Mouse (Mus musculus) layer of hippocampus, postnatal 36 days (tissue): ENCODE measurements around the gene Gla. TPM values are rescaled to one million over a fixed set of nuclear protein-coding genes. Genes with fewer than 3 reads are reported as not detected.

Source experiments
- total RNA-seq, 2 experiments: library from RNA; stranded (reverse); gene quantifications; 2 replicates each; pipeline ENCODE4 v1.2.3; 2021

Gene Gla
- total RNA-seq, 2 experiments from 2014 or later = 7.4 to 8.9 TPM

Other genes with a start within 250 kb of the Gla start
- gene Drp2, start 196.6 kb downstream of the Gla start, total RNA-seq = 10 to 100 TPM; 43.9 to 48.6 TPM
- gene Taf7l, start 124.6 kb downstream of the Gla start, total RNA-seq = not detected
- 10 to 100 TPM; 19.3 to 19.7 TPM for gene Timm8a1, start 59.3 kb downstream of the Gla start, total RNA-seq
- gene Btk, start 17.6 kb downstream of the Gla start, total RNA-seq = under 1 TPM; 0.63 to 0.65 TPM
- gene Rpl36a, start 15.5 kb downstream of the Gla start, total RNA-seq = 100 to 1,000 TPM; 147 TPM
- 100 to 1,000 TPM; 148 to 160 TPM for gene Hnrnph2, start 54 bp upstream of the Gla start, total RNA-seq
- 10 to 100 TPM; 34.0 to 35.0 TPM for gene Armcx4, start 85.4 kb upstream of the Gla start, total RNA-seq
- gene Armcx1, start 116.8 kb upstream of the Gla start, total RNA-seq = 10 to 100 TPM; 58.5 to 60.7 TPM
- gene Armcx6, start 150.3 kb upstream of the Gla start, total RNA-seq = 1 to 10 TPM; 7.1 to 7.8 TPM
- gene Armcx3, start 155.5 kb upstream of the Gla start, total RNA-seq = 10 to 100 TPM; 84.7 to 88.2 TPM
- 10 to 100 TPM; 78.9 to 89.0 TPM for gene Armcx2, start 208.1 kb upstream of the Gla start, total RNA-seq